Mouse (Mus musculus) G1E-ER4 (cell line): ENCODE results near the gene Dtymk. TPM values are rescaled to one million over a fixed set of nuclear protein-coding genes. Genes with fewer than 3 reads are reported as not detected.

Source experiments
- GATA1 ChIP-seq: IDR thresholded peaks from one replicate; pipeline ENCODE4 v1.8.0; 2012; ENCODE audit warnings: low read length, inconsistent platforms
- polyA plus RNA-seq: library from polyadenylated mRNA; stranded (reverse); fragments of >175 nt; gene quantifications from 2 replicates; pipeline ENCODE4 v1.2.3, GENCODE M21; 2012

Gene Dtymk
- 147 and 241 TPM in 2 replicates for polyA plus RNA-seq

GRCm38 (mm10) chr1:93801741-93802238 lies at the start of gene Dtymk:
Gene Dtymk, minus strand, starts transcription at chr1:93801934.
- TF ChIP-seq GATA1, result peak; percentile 32

- no peak for TF ChIP-seq GATA1
Measured at GRCm38 (mm10) chr1:93837335-93837734, 35.6 kb upstream of the Dtymk start.

GRCm38 (mm10) chr1:93836532-93836913 lies 34.8 kb upstream of the Dtymk start:
- TF ChIP-seq GATA1, result no peak

GRCm38 (mm10) chr1:93835876-93836531 lies 34.3 kb upstream of the Dtymk start:
- no peak for TF ChIP-seq GATA1

GRCm38 (mm10) chr1:93835211-93835610 lies 33.5 kb upstream of the Dtymk start:
- no peak for TF ChIP-seq GATA1

GRCm38 (mm10) chr1:93834671-93835150 lies 33.0 kb upstream of the Dtymk start:
- TF ChIP-seq GATA1, result no peak

- TF ChIP-seq GATA1, result no peak
Measured at GRCm38 (mm10) chr1:93826540-93826835, 24.8 kb upstream of the Dtymk start.

GRCm38 (mm10) chr1:93825771-93826539 lies 24.2 kb upstream of the Dtymk start:
- TF ChIP-seq GATA1, result no peak

- no peak for TF ChIP-seq GATA1
Measured at GRCm38 (mm10) chr1:93825105-93825674, 23.5 kb upstream of the Dtymk start.

- TF ChIP-seq GATA1, result no peak
Measured at GRCm38 (mm10) chr1:93824609-93825008, 22.9 kb upstream of the Dtymk start, which contains the start of gene D2hgdh. Gene D2hgdh, plus strand, starts transcription at chr1:93824909.

- TF ChIP-seq GATA1, result no peak
Measured at GRCm38 (mm10) chr1:93823796-93824495, 22.2 kb upstream of the Dtymk start.

- TF ChIP-seq GATA1, result no peak
Measured at GRCm38 (mm10) chr1:93818722-93819121, 17.0 kb upstream of the Dtymk start.

- no peak for TF ChIP-seq GATA1
Measured at GRCm38 (mm10) chr1:93817823-93818532, 16.2 kb upstream of the Dtymk start.

GRCm38 (mm10) chr1:93811495-93812039 lies 9.8 kb upstream of the Dtymk start:
- TF ChIP-seq GATA1, result no peak

- no peak for TF ChIP-seq GATA1
Measured at GRCm38 (mm10) chr1:93810011-93810410, 8.3 kb upstream of the Dtymk start.
